Mouse (Mus musculus) forebrain, embryonic 14.5 days (tissue): ENCODE data around the gene Clasp2. TPM values are rescaled to one million over a fixed set of nuclear protein-coding genes. Genes with fewer than 3 reads are reported as not detected.
"Not testable (repeated sequence)": the region's sequence is repeated elsewhere in the genome, so short reads cannot be mapped to it uniquely, and the experiment has no call there.

Source experiments
- ATAC-seq: fragments of 200-750 bp; cut with Nextera tagmentation; 2 replicates; pipeline ENCODE4 v1.8.0; 2017; ENCODE audit warnings: mild to moderate bottlenecking, moderate library complexity
- DNase-seq: peaks from one replicate; pipeline ENCODE4 v3.0.0-alpha.2; 2015; ENCODE audit warnings: low spot score
- H3K27ac ChIP-seq: fragments of 300-500 bp; sonication (generic); 2 replicates; pipeline ENCODE4 v1.5.1; 2014; ENCODE audit warnings: low read depth, mild to moderate bottlenecking, control low read depth, low read length, moderate library complexity
- H3K27me3 ChIP-seq: fragments of 300-500 bp; sonication (generic); replicated peaks from 2 replicates; pipeline ENCODE4 v1.6.1; 2014; ENCODE audit warnings: low read length, control low read depth, mixed read lengths; ENCODE audit not compliant: control insufficient read depth, insufficient read depth
- H3K36me3 ChIP-seq: fragments of 300-500 bp; sonication (generic); 2 replicates; pipeline ENCODE4 v1.6.1; 2014; ENCODE audit warnings: low read length, control low read depth; ENCODE audit not compliant: control insufficient read depth, insufficient read depth
- H3K4me1 ChIP-seq: fragments of 300-500 bp; sonication (generic); 2 replicates; pipeline ENCODE4 v1.6.1; 2014; ENCODE audit warnings: antibody characterized with exemption, low read length, control low read depth; ENCODE audit not compliant: control insufficient read depth, insufficient read depth
- H3K4me2 ChIP-seq: fragments of 300-500 bp; sonication (generic); 2 replicates; pipeline ENCODE4 v1.6.1; 2014; ENCODE audit warnings: mild to moderate bottlenecking, control low read depth, low read length
- H3K4me3 ChIP-seq: fragments of 300-500 bp; sonication (generic); 2 replicates; pipeline ENCODE4 v1.5.1; 2014; ENCODE audit warnings: low read depth, low read length, control low read depth
- H3K9ac ChIP-seq: fragments of 300-500 bp; sonication (generic); 2 replicates; pipeline ENCODE4 v1.6.1; 2014; ENCODE audit warnings: mild to moderate bottlenecking, low read length, control low read depth, moderate library complexity
- H3K9me3 ChIP-seq: fragments of 300-500 bp; sonication (generic); replicated peaks from 2 replicates; pipeline ENCODE4 v1.6.1; 2016; ENCODE audit warnings: low read length, control low read depth, mixed read lengths; ENCODE audit not compliant: control insufficient read depth
- whole genome bisulfite sequencing: fragments of 180-500 bp; shearing (Covaris S2); extraction: QIAGEN DNeasy Blood & Tissue Kit; methylation state at CpG from one replicate; pipeline ENCODE4 v1.1.7; 2014; 5-methylcytosine and 5-hydroxymethylcytosine counted together
- polyA plus RNA-seq: library from polyadenylated mRNA; unstranded; fragments of >200 nt; fragmentation: Nextera tagmentation; extraction: Ambion mirVana; gene quantifications from 2 replicates; pipeline ENCODE4 v1.2.1, GENCODE M21; 2014

The Clasp2 gene
- polyA plus RNA-seq, 1 experiment from 2014 or later = 86.2 TPM

- 90% methylated on average over 3 of the region's 3 CpGs for WGBS
- Histone ChIP-seq H3K9ac (no peak overlapping the region), H3K27me3 (no peaks in the 10 kb centered on the region), H3K9me3 (no peaks in the 10 kb centered on the region), H3K4me2 (no peak overlapping the region), H3K27ac (no peak overlapping the region), H3K4me3 (no peak overlapping the region), H3K4me1 (0 out of 2 replicates have a peak, but pooled peaks cover 3% of the 10 kb centered on the region), H3K36me3 (no peaks in the 10 kb centered on the region)
- DNase-seq (no peak), ATAC-seq (no peak)
These were observed 39.6 kb downstream of the Clasp2 start for GRCm38 (mm10) chr9:113780863-113781262.

GRCm38 (mm10) chr9:113782362-113783005, 41.2 kb downstream of the Clasp2 start:
- Histone ChIP-seq H3K9me3 (no peaks in the 10 kb centered on the region), H3K27me3 (no peaks in the 10 kb centered on the region), H3K9ac (no peak overlapping the region), H3K27ac (no peak overlapping the region), H3K4me2 (no peak overlapping the region), H3K4me3 (no peak overlapping the region), H3K36me3 (no peaks in the 10 kb centered on the region), H3K4me1 (0 out of 2 replicates have a peak, but pooled peaks cover 3% of the 10 kb centered on the region)
- 32% methylated on average over 4 of the region's 4 CpGs for WGBS
- no peak for ATAC-seq
- peak; percentile 4 for DNase-seq

- no peak for ATAC-seq
- H3K4me3 ChIP-seq = no peak overlapping the region
- WGBS = 63% methylated on average over 5 of the region's 5 CpGs
- DNase-seq = no peak
- no peaks in the 10 kb centered on the region for H3K9me3 ChIP-seq
- H3K4me1 ChIP-seq = 0 out of 2 replicates have a peak, but pooled peaks cover 3% of the 10 kb centered on the region
- no peak overlapping the region for H3K4me2 ChIP-seq
- no peaks in the 10 kb centered on the region for H3K27me3 ChIP-seq
- no peaks in the 10 kb centered on the region for H3K36me3 ChIP-seq
- no peak overlapping the region for H3K27ac ChIP-seq
- H3K9ac ChIP-seq = no peak overlapping the region
These were observed 42.4 kb downstream of the Clasp2 start for GRCm38 (mm10) chr9:113783674-113784073.

GRCm38 (mm10) chr9:113789283-113789682, 48.0 kb downstream of the Clasp2 start:
- H3K27ac ChIP-seq, DNase-seq, H3K4me2 ChIP-seq, ATAC-seq, H3K9ac ChIP-seq, H3K27me3 ChIP-seq, H3K9me3 ChIP-seq, H3K36me3 ChIP-seq, H3K4me1 ChIP-seq, H3K4me3 ChIP-seq: not testable (repeated sequence)
- 72% methylated on average over 5 of the region's 6 CpGs for WGBS

- Histone ChIP-seq H3K27me3 (no peaks in the 10 kb centered on the region), H3K9me3 (no peaks in the 10 kb centered on the region), H3K36me3 (no peaks in the 10 kb centered on the region), H3K4me2 (peak overlapping the region; percentile 74), H3K4me1 (peaks cover 16% of the 10 kb centered on the region), H3K4me3 (peak overlapping the region; percentile 41), H3K9ac (peak overlapping the region; percentile 73), H3K27ac (peak overlapping the region; percentile 94)
- DNase-seq = peak; percentile 96
- under 1% methylated on average over 17 of the region's 17 CpGs for WGBS
- peak; percentile 98 for ATAC-seq
These were observed 51.6 kb downstream of the Clasp2 start for GRCm38 (mm10) chr9:113792651-113793512.

- peak overlapping the region; percentile 94 for H3K27ac ChIP-seq
- H3K4me1 ChIP-seq = peaks cover 16% of the 10 kb centered on the region
- no peaks in the 10 kb centered on the region for H3K27me3 ChIP-seq
- no peaks in the 10 kb centered on the region for H3K36me3 ChIP-seq
- H3K4me3 ChIP-seq = peak overlapping the region; percentile 41
- peak overlapping the region; percentile 73 for H3K9ac ChIP-seq
- 18% methylated on average over 3 of the region's 3 CpGs for WGBS
- peak; percentile 20 for DNase-seq
- H3K9me3 ChIP-seq = no peaks in the 10 kb centered on the region
- ATAC-seq = no peak
- H3K4me2 ChIP-seq = peak overlapping the region; percentile 74
These were observed 52.2 kb downstream of the Clasp2 start for GRCm38 (mm10) chr9:113793513-113793905.

GRCm38 (mm10) chr9:113793966-113794365, 52.7 kb downstream of the Clasp2 start:
- peak overlapping the region; percentile 41 for H3K4me3 ChIP-seq
- H3K9ac ChIP-seq = peak overlapping the region; percentile 73; the same call in 1 of the 2 replicates
- 77% methylated on average over 2 of the region's 2 CpGs for WGBS
- H3K4me2 ChIP-seq = peak overlapping the region; percentile 74
- no peaks in the 10 kb centered on the region for H3K9me3 ChIP-seq
- no peaks in the 10 kb centered on the region for H3K27me3 ChIP-seq
- no peak overlapping the region for H3K27ac ChIP-seq
- H3K4me1 ChIP-seq = peaks cover 16% of the 10 kb centered on the region
- peak; percentile 11 for DNase-seq
- H3K36me3 ChIP-seq = no peaks in the 10 kb centered on the region
- no peak for ATAC-seq

- H3K27ac ChIP-seq = no peak overlapping the region
- DNase-seq = no peak
- WGBS = 83% methylated on average over 5 of the region's 5 CpGs
- H3K9ac ChIP-seq = no peak overlapping the region
- no peak for ATAC-seq
- no peaks in the 10 kb centered on the region for H3K9me3 ChIP-seq
- H3K36me3 ChIP-seq = no peaks in the 10 kb centered on the region
- peaks cover 10% of the 10 kb centered on the region for H3K4me1 ChIP-seq
- no peak overlapping the region for H3K4me3 ChIP-seq
- H3K4me2 ChIP-seq = no peak overlapping the region
- no peaks in the 10 kb centered on the region for H3K27me3 ChIP-seq
These were observed 55.9 kb downstream of the Clasp2 start for GRCm38 (mm10) chr9:113797206-113797605.

- H3K4me2 ChIP-seq = no peak overlapping the region
- no peak overlapping the region for H3K27ac ChIP-seq
- no peak overlapping the region for H3K9ac ChIP-seq
- DNase-seq (no peak), ATAC-seq (no peak)
- H3K36me3 ChIP-seq = no peaks in the 10 kb centered on the region
- no peaks in the 10 kb centered on the region for H3K27me3 ChIP-seq
- H3K4me1 ChIP-seq = peaks cover 3% of the 10 kb centered on the region; the same call in 1 of the 2 replicates
- H3K9me3 ChIP-seq = no peaks in the 10 kb centered on the region
- H3K4me3 ChIP-seq = no peak overlapping the region
- WGBS = 91% methylated on average over 3 of the region's 3 CpGs
These were observed 59.4 kb downstream of the Clasp2 start for GRCm38 (mm10) chr9:113800671-113801070.
